In the genomic region with DNA sequence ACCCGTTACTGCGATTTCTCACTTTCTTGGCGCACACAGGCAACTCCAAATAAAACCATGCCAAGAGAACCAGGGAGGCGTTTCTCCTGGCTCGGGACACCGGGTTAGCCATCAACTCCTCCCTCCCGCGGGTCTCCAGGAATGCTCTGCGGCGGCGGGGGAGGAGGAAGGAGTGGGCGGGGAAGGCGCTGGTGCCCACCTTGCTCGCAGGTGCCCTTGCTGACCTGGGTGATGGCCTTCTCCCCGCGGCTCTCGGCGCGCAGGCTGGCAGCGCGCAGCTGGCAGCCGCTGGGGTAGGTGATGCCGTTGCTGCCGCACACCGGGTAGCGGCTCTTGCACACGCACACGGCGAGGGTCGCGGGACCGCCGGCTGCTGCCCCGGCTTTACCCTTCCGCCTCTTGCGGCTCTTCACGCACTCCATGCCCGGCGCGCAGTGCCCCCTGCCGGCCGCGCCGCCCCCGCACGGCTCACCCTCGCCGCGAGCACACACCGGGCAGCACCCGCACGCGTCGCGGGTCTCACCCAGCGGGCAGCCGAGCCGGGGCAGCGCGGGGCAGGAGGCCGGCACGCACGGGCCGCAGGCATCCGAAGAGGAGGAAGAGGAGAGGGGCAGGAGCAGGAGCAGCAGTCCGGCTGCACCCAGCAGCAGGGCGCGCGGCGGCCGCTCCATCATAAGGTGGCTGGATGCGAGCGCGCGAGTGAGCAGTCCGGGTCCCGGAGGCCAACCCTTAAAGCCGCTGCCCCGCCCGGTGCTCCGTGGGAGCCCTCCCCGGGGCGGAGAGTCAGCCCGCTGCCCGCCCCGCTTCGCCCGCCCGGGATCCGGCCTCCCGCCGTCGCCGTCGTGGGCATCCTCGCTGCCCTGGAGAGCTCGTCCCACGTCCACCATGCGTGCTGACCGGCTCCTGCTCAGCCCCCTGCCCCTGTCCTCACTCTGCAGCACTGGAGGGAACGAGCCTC, we compare ENCODE assay signal across 8 mouse cellular contexts. TPM values are rescaled to one million over a fixed set of nuclear protein-coding genes. Genes with fewer than 3 reads are reported as not detected.
DNase-seq lines count a peak whose midpoint lies in the region; ATAC-seq lines count a peak whose summit lies in the region.

TSS of gene Igfbp7 (minus strand) at position 701 of the 958 bp plus-strand sequence.

- 6% methylated on average over 62 of the region's 101 CpGs for WGBS in heart, embryonic 11.5 days (ENCODE audit: insufficient replicate concordance)
- 5% methylated on average over 86 of the region's 101 CpGs for WGBS in kidney, embryonic 14.5 days
- WGBS in limb, embryonic 15.5 days = 5% methylated on average over 87 of the region's 101 CpGs
- 6% methylated on average over 85 of the region's 101 CpGs for WGBS in midbrain, embryonic 16.5 days
- 5% methylated on average over 87 of the region's 101 CpGs for WGBS in stomach, embryonic 14.5 days

- H3K27me3 ChIP-seq in heart, embryonic 11.5 days (ENCODE audit: control insufficient read depth, insufficient read depth, low read length) = peaks cover 10% of the 10 kb centered on the region
- H3K27me3 ChIP-seq in kidney, embryonic 14.5 days (ENCODE audit: control insufficient read depth, insufficient read depth, low read length) = no peaks in the 10 kb centered on the region
- H3K27me3 ChIP-seq in limb, embryonic 15.5 days = no peaks in the 10 kb centered on the region
- peaks cover 7% of the 10 kb centered on the region for H3K27me3 ChIP-seq in midbrain, embryonic 16.5 days (ENCODE audit: control insufficient read depth, insufficient read depth, low read depth, low read length)
- H3K27me3 ChIP-seq in stomach, embryonic 14.5 days (ENCODE audit: control insufficient read depth, insufficient read depth, low read length) = no peaks in the 10 kb centered on the region

- H3K4me2 ChIP-seq in heart, embryonic 11.5 days = peak within 1 kb of the TSS; percentile 73
- peak within 1 kb of the TSS; percentile 73 for H3K4me2 ChIP-seq in kidney, embryonic 14.5 days (replicated peaks; ENCODE audit: low read depth, low read length)
- peak within 1 kb of the TSS; percentile 95 for H3K4me2 ChIP-seq in limb, embryonic 15.5 days
- H3K4me2 ChIP-seq in midbrain, embryonic 16.5 days (ENCODE audit: low read length) = peak within 1 kb of the TSS; percentile 68
- H3K4me2 ChIP-seq in stomach, embryonic 14.5 days (replicated peaks; ENCODE audit: low read depth, low read length) = peak within 1 kb of the TSS; percentile 98

- no peaks in the 10 kb centered on the region for H3K4me1 ChIP-seq in heart, embryonic 11.5 days (ENCODE audit: control insufficient read depth, insufficient read depth, low read length)
- peaks cover 8% of the 10 kb centered on the region; the same call in 1 of the 2 replicates for H3K4me1 ChIP-seq in kidney, embryonic 14.5 days (ENCODE audit: control insufficient read depth, insufficient read depth, low read length)
- 0 out of 2 replicates have a peak, but pooled peaks cover 4% of the 10 kb centered on the region for H3K4me1 ChIP-seq in limb, embryonic 15.5 days
- no peaks in the 10 kb centered on the region; the same call in 1 of the 2 replicates for H3K4me1 ChIP-seq in midbrain, embryonic 16.5 days (ENCODE audit: control insufficient read depth, insufficient read depth, low read length)
- no peaks in the 10 kb centered on the region for H3K4me1 ChIP-seq in stomach, embryonic 14.5 days (ENCODE audit: control insufficient read depth, insufficient read depth, low read length)

- ATAC-seq in heart, embryonic 11.5 days (replicated peaks; ENCODE audit: insufficient number of reproducible peaks, low FRiP score, low TSS enrichment) = peak; percentile 80
- ATAC-seq in kidney, embryonic 14.5 days (ENCODE audit: low FRiP score, low TSS enrichment) = peak; percentile 94
- peak; percentile 87 for ATAC-seq in limb, embryonic 15.5 days (ENCODE audit: insufficient number of reproducible peaks, low FRiP score, low TSS enrichment, low read depth)
- ATAC-seq in midbrain, embryonic 16.5 days = peak; percentile 94
- peak; percentile 90 for ATAC-seq in stomach, embryonic 14.5 days (ENCODE audit: insufficient number of reproducible peaks, insufficient read depth, low FRiP score, low read depth)

- peaks cover 2% of the 10 kb centered on the region; the same call in 1 of the 2 replicates for H3K9me3 ChIP-seq in heart, embryonic 11.5 days (replicated peaks; ENCODE audit: control insufficient read depth, low read length)
- no peaks in the 10 kb centered on the region for H3K9me3 ChIP-seq in kidney, embryonic 14.5 days (ENCODE audit: control insufficient read depth, low read length)
- H3K9me3 ChIP-seq in limb, embryonic 15.5 days = no peaks in the 10 kb centered on the region
- H3K9me3 ChIP-seq in midbrain, embryonic 16.5 days (replicated peaks; ENCODE audit: control insufficient read depth, low read length, poor library complexity, severe bottlenecking) = no peaks in the 10 kb centered on the region
- H3K9me3 ChIP-seq in stomach, embryonic 14.5 days (ENCODE audit: control insufficient read depth, low read depth, low read length) = no peaks in the 10 kb centered on the region

- H3K4me3 ChIP-seq in heart, embryonic 11.5 days (ENCODE audit: low read depth, low read length) = peak within 1 kb of the TSS; percentile 63
- peak within 1 kb of the TSS; percentile 55 for H3K4me3 ChIP-seq in kidney, embryonic 14.5 days (ENCODE audit: low read length)
- peak within 1 kb of the TSS; percentile 65 for H3K4me3 ChIP-seq in limb, embryonic 15.5 days
- peak within 1 kb of the TSS; percentile 70 for H3K4me3 ChIP-seq in midbrain, embryonic 16.5 days (ENCODE audit: low read depth, low read length)
- H3K4me3 ChIP-seq in stomach, embryonic 14.5 days (ENCODE audit: low read depth, low read length) = peak within 1 kb of the TSS; percentile 66

- no peaks in the 10 kb centered on the region for H3K36me3 ChIP-seq in heart, embryonic 11.5 days (ENCODE audit: control insufficient read depth, insufficient read depth, low read length)
- no peaks in the 10 kb centered on the region for H3K36me3 ChIP-seq in kidney, embryonic 14.5 days (ENCODE audit: control insufficient read depth, insufficient read depth, low read length)
- no peaks in the 10 kb centered on the region for H3K36me3 ChIP-seq in limb, embryonic 15.5 days
- no peaks in the 10 kb centered on the region for H3K36me3 ChIP-seq in midbrain, embryonic 16.5 days (ENCODE audit: control insufficient read depth, insufficient read depth, low read length)
- no peaks in the 10 kb centered on the region for H3K36me3 ChIP-seq in stomach, embryonic 14.5 days (ENCODE audit: control insufficient read depth, insufficient read depth, low read length)

- H3K9ac ChIP-seq in heart, embryonic 11.5 days (ENCODE audit: low read depth, low read length) = peak within 1 kb of the TSS; percentile 44
- H3K9ac ChIP-seq in kidney, embryonic 14.5 days (ENCODE audit: low read depth, low read length) = peak within 1 kb of the TSS; percentile 55
- H3K9ac ChIP-seq in limb, embryonic 15.5 days = peak within 1 kb of the TSS; percentile 50
- peak within 1 kb of the TSS; percentile 77 for H3K9ac ChIP-seq in midbrain, embryonic 16.5 days (ENCODE audit: low read depth, low read length)
- H3K9ac ChIP-seq in stomach, embryonic 14.5 days (replicated peaks; ENCODE audit: low read depth, low read length) = peak within 1 kb of the TSS; percentile 47

- no peak within 1 kb of the TSS for H3K27ac ChIP-seq in heart, embryonic 11.5 days (ENCODE audit: low read depth, low read length)
- H3K27ac ChIP-seq in kidney, embryonic 14.5 days (ENCODE audit: low read depth, low read length) = peak within 1 kb of the TSS; percentile 57; the same call in 1 of the 2 replicates
- H3K27ac ChIP-seq in limb, embryonic 15.5 days = peak within 1 kb of the TSS; percentile 93
- no peak within 1 kb of the TSS for H3K27ac ChIP-seq in midbrain, embryonic 16.5 days (ENCODE audit: low read length)
- peak within 1 kb of the TSS; percentile 33; the same call in 1 of the 2 replicates for H3K27ac ChIP-seq in stomach, embryonic 14.5 days (ENCODE audit: low read length)

- DNase-seq in layer of hippocampus, adult 11-12 months (ENCODE audit: low spot score) = peak; percentile 51
- no peak for DNase-seq in layer of hippocampus, adult 9-10 months (ENCODE audit: low spot score)
- peak; percentile 50 for DNase-seq in fibroblast of lung, adult 2 months (ENCODE audit: low read depth)

RNA-seq across cellular contexts. Expression of gene Igfbp7, which starts in this region (rescaled TPM):
- polyA plus RNA-seq in heart, embryonic 11.5 days (2014; fragmentation: Nextera tagmentation; extraction: Ambion mirVana) = 35.3 and 38.1 TPM in 2 replicates
- 250 and 252 TPM in 2 replicates for polyA plus RNA-seq in kidney, embryonic 14.5 days (2014; fragmentation: Nextera tagmentation; extraction: Ambion mirVana)
- 138 and 151 TPM in 2 replicates for polyA plus RNA-seq in limb, embryonic 15.5 days (2015; fragmentation: Nextera tagmentation; extraction: Ambion mirVana)
- 57.9 and 59.4 TPM in 2 replicates for polyA plus RNA-seq in midbrain, embryonic 16.5 days (2015; fragmentation: Nextera tagmentation; extraction: Ambion mirVana)
- polyA plus RNA-seq in stomach, embryonic 14.5 days (2014; fragmentation: Nextera tagmentation; extraction: Ambion mirVana) = 121 and 135 TPM in 2 replicates

Comparison
In these comparisons a context has a peak if more than half of its experiments do, and no peak if none do; other contexts are left out.
1. H3K27ac ChIP-seq: peak in kidney, embryonic 14.5 days (single experiment), limb, embryonic 15.5 days (single experiment) and stomach, embryonic 14.5 days (single experiment); none in heart, embryonic 11.5 days (single experiment) and midbrain, embryonic 16.5 days (single experiment).
2. Peak in every context shown above with its lines, with median percentiles within 50 percentile points of each other: ATAC-seq, H3K4me2 ChIP-seq, H3K4me3 ChIP-seq and H3K9ac ChIP-seq.